Mouse (Mus musculus) yolk sac, embryonic 10.5 days (tissue): ENCODE data around the gene Hnrnpk.
"Not testable (repeated sequence)": the region's sequence is repeated elsewhere in the genome, so short reads cannot be mapped to it uniquely, and the experiment has no call there.

Experiments used
- DNase-seq: peaks from one replicate; pipeline ENCODE4 v3.0.0-alpha.2; 2017; ENCODE audit warnings: low spot score

Gene Hnrnpk

GRCm38 (mm10) chr13:58403243-58403642 lies at the start of gene Hnrnpk:
TSS of gene Hnrnpk (minus strand) at chr13:58403343.
- not testable (repeated sequence) for DNase-seq

DNA sequence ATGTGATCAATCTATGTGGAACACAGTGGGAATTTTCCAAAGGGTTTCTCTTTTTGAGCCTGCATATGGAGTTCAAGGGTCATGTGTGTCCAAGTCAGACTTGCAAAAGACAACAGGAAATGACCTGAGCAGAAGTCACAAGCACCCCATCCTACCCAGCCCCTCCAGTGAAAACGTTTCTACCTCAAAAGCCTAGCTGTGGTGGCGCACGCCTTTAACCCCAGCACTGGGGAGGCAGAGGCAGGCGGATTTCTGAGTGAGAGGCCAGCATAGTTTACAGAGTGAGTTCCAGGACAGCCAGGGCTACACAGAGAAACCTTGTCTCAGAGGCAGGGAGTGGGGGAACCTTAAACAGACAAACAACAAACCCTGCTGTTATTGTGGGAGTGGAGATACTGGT lies 49.1 kb upstream of the Hnrnpk start:
- no peak for DNase-seq

GRCm38 (mm10) chr13:58450459-58451182 lies 47.5 kb upstream of the Hnrnpk start:
- no peak for DNase-seq

- no peak for DNase-seq
These were observed 43.4 kb upstream of the Hnrnpk start for GRCm38 (mm10) chr13:58446541-58446940.

- DNase-seq, result no peak
These were observed 40.6 kb upstream of the Hnrnpk start for GRCm38 (mm10) chr13:58443787-58444186.

GRCm38 (mm10) chr13:58443326-58443725 lies 40.2 kb upstream of the Hnrnpk start:
- DNase-seq, result no peak

- DNase-seq, result no peak
These were observed 36.6 kb upstream of the Hnrnpk start for GRCm38 (mm10) chr13:58439716-58440115.

DNA sequence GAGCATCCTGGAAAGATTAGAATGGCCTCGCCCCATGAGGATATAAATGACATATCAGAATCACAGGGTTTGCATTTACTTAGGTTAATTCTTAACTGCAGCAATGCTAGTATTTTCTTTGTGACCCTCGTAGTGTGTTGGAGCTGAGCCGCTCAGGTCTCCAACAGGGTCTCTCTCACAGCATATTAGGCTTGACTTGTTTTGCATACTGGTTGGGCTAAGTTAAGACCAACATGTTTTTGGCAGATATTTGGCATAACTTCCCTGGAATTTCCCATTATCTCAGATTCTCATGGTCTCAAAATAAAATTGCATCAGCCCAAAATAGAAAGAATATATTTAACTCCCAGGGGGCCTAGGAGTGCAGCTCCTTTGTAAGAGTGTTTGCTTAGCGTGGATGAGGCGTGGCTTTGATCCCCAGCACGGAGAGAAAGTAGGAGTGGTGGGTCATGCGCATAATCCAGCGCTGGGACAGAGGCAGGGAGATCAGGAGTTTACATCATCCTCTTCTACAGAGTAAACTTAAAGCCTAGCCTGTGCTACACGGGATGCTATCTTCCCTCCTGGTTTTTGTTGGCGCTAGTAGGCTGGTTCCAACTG lies 20.0 kb upstream of the Hnrnpk start:
- no peak for DNase-seq

- no peak for DNase-seq
These were observed 19.1 kb upstream of the Hnrnpk start for GRCm38 (mm10) chr13:58422242-58422641.

DNA sequence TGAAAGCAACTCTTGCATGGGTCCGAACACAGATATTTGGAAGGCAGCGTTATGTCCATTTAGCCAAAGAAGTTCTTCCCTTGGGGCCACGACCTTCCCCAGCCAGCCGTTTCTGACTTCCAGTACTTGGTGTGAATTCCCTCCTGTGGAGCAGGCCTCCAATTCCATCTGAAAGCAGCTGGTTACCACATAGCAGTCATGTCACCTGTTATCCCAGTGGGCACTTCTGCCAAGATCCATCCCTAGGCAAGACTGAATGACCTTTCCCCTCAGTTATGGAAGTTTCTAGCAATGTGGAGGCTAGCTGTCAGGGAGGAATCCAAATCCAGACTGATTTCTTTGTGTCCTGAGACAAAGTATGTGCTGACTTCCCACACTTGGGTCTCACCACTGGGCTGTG lies 17.9 kb upstream of the Hnrnpk start:
- DNase-seq, result no peak

DNA sequence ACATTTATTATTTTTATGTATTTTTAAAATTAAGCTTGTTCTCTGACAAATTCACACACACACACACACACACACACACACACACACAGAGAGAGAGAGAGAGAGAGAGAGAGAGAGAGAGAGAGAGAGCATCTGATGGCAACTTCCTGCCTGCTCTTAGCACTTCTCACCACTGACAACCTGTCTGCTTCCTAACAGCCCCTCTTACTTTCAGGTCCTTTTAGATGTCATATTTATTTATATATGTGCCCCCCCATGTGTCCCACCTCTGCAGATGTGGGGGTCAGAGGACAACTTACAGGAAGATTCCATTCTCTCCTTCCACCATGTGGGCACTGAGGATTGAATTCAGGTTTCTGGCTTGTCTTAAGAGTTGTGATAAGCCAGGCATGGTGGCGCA lies 16.1 kb upstream of the Hnrnpk start:
- no peak for DNase-seq

DNA sequence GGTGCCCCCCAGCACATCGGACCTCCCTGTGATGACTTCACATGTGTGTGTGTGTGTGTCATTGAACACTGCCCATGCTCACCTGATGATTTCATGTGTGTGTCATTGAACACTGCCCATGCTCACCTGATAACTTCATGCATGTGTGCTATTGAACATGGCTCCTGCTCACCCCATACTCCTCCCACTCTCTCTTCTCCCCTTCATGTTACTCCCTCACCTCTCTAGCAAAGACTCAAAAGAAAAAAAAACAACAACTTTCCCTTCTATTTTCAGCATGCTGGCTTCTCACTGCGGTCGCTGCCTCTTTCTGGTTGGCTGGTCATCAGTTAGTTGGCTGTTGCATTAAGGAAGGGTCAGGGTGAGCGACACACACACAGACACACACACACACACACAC lies 15.5 kb upstream of the Hnrnpk start:
- no peak for DNase-seq

DNA sequence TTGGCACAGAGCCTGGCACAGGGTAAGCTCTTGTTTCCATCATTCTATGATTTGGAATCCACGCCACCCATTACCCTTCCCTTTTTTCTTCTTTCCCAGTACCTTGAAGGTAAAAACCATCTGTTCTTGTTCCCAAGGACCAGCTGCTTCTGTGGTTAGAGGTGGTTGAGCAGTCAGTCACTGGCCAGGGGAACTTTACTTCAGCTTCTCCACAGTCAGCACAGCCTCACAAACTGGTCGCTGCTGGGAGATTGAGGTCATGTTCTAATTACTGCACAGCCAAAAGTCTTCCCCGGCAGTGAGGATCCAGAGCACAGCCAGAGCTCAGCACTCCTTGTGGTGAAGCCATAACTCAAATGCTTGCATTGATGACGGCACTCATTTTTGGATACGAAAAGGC lies 12.7 kb upstream of the Hnrnpk start:
- no peak for DNase-seq

DNA sequence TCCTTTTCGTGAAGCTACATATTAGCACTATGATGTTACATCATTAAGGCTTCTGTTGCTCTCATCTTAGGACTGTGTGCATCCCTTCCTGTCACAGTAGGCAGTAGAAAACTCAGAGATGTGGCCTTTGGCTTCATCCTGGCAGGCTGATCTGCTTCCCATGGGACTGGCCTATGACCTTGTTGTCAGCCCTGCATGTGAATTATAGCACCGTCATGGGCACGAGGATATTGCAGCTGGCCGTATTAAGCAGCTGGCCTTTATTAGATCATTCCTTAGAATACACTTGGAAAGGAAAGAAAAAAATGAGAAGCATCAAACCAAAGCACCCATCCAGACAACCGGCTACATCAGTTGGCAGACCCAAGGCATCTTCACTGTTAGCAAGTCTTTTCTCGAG lies 12.2 kb upstream of the Hnrnpk start:
- no peak for DNase-seq

DNA sequence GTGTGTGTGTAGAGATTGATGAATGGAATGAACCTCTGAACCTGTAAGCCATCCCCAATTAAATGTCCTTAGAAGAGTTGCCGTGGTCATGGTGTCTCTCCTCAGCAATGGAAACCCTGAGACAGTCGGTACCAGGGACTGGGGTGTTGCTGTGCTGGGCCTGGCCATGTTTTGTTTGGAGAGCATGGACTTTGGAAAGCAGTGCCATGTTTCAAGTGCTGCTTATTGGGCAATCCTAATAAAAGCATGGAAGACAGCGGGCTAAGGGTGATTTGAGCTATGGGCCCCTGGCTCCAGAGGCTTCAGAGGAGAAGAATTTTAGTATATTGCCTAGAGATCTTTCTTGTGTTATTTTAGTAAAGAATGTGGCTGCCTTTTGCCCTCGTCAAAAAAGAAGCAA lies 7.9 kb upstream of the Hnrnpk start:
- DNase-seq, result no peak

DNA sequence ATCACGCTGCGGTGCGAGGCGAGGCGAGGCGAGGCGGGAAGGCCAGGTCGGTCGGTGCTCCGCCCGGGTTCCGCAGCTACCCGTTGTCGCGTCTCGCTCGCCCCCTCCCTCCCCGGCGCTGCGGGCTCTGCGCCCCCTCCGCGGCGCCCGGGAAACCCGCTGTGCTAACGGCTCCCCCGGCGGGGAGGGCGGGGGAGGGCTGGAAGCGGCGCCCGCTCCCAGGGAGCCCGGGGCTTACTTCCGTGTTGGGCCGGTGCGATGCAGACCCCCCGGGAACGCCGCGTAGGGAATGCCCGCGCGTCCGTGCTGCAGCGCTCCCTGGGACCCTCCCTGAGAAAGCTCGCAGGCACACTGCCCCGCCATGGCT lies 416 bp downstream of the Hnrnpk start:
- DNase-seq, result no peak

DNA sequence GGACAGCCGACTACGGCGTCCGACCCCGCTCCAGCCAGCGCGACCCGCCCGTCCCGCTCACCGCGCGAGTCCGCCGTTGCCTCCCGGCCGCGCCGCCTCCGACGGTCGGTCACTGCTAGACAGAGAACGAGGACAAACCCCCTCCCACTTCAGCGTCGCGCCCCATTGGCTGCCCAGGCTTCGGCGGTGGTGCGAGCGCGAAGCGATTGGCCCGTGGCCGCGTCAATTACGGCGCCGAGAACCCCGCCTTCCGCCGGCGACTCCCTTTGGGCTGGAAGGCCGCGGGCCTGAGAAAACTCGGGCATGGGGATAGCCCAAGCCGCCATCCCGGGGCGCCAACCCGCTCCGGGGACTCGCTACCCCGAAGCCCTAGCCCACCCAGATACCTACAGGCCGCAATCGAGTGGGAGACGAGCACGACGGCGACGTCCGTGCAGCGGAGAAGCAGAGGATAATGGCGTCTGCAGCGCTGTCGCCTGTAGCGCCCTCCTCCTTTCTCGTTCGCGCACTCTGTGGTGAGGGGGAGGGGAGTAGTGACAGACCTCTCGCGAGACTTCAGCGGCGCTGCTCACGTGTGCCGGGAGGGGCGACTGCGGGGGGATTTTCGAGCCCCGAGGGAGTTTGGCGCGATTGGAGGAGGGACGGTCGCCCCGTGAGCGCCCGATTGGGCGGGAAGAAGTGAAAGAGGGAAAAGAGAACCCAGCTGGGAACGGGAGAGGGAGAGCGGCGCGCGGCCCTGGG lies 970 bp downstream of the Hnrnpk start, which contains the start of gene Rmi1:
Gene Rmi1 (plus strand): TSS at position 246 of the 741 bp plus-strand sequence.
- peak; percentile 98 for DNase-seq

GRCm38 (mm10) chr13:58401135-58402002 lies 1.8 kb downstream of the Hnrnpk start:
- peak; percentile 78 for DNase-seq

DNA sequence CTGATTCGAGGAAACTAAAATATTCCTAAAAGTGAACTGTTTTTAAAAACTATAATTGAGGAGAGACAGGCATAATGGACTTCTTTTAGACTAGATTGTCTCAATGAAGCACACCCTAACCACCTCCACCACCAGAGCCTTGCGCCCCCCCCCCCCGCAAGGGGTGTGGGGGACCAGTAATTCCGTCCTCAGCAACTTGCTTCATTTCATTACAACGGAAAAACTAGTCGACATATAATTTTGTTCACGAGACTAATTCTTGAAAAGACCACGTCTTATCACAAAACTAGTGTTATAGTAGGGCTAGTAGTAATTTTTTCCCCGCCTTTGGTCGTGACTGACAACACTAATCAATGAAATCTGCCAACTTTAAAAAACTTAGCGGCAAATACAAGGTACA lies 2.6 kb downstream of the Hnrnpk start:
- no peak for DNase-seq

DNA sequence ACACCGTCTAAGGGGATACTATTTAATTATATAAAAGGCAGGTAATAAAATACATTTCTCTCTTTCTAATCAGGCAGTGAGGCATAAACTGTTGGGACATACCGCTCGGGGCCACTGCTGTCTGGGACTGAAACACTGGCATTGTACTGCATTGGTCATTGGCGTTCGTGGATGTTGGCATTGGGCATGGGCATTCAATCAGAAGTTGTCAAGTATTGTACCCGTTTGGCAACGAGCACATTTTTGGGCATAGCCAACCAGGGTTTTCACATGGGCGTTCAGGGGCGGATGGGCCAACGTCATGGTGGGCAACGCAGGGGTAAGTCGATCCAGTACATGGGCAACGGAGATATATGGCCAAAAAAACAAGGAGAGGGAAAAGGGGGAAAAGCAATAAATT lies 5.5 kb downstream of the Hnrnpk start:
- no peak for DNase-seq

DNA sequence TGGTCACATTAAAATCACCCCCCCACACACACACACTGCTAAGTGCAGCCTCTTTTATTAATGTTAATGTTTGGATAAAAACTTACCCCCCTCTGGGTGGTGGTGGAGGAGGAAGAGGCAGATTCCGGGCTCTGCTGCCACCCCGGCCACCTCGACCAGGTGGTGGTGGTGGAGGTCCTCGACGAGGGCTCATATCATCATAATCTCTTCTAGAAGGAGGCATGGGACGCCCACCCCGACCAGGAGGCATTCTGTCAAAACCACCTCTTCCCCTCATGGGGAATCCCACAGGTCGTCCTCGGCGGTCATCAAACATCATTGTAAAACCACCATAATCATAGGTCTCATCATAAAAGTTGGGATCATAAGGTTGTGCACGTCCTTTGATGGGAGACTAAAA lies 8.8 kb downstream of the Hnrnpk start:
- not testable (repeated sequence) for DNase-seq

- no peak for DNase-seq
These were observed 13.7 kb downstream of the Hnrnpk start for GRCm38 (mm10) chr13:58389324-58389951.
